ENCODE assay signal across 9 mouse cellular contexts in the genomic region with DNA sequence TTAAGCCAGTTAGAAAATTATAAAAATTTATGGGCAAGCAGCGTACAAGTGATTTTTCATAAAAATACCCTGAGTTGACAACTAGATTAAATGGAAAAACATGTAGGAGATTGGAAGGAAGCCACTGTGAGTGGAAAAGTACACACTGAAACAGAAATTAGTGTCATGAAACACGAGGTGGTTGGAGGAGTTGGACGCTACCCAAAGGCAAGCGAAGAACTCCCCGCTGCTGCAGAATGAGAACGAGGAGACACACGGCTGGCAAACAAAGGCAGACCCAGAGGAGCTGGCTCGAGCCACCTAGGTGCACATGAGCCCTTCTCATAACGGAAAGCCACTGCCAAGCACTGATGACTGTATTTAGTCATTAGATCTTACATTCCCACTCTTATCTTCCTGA.
A peak's percentile ranks its signal among the peaks of the same experiment; 100 is the strongest.
DNase-seq lines count a peak whose midpoint lies in the region; ATAC-seq lines count a peak whose summit lies in the region.
"Had no signal": no experiment of that assay in that cellular context is flagged by ENCODE, and none has a peak within 500 bp of the region (broad histone marks: within the 10 kb centered on the region; RNA-seq: fewer than 3 reads in every experiment).

No protein-coding gene starts in this region.

- no peak overlapping the region for H3K4me2 ChIP-seq in heart, embryonic 12.5 days
- H3K4me2 ChIP-seq: liver, embryonic 13.5 days had no signal

- 75% methylated on average over 9 of the region's 9 CpGs for WGBS in heart, embryonic 12.5 days

- H3K9me3 ChIP-seq in heart, embryonic 12.5 days (replicated peaks), result no peaks in the 10 kb centered on the region
- H3K9me3 ChIP-seq: liver, embryonic 13.5 days had no signal

- H3K36me3 ChIP-seq in heart, embryonic 12.5 days, result no peaks in the 10 kb centered on the region
- H3K36me3 ChIP-seq: liver, embryonic 13.5 days had no signal

- ATAC-seq in heart, embryonic 12.5 days (ENCODE audit: insufficient number of reproducible peaks, low FRiP score), result no peak
- ATAC-seq in erythroid progenitor cell, adult 5-6 weeks (replicated peaks; ENCODE audit: low FRiP score, poor library complexity, severe bottlenecking), result no peak

- 0 out of 2 replicates have a peak, but pooled peaks cover 7% of the 10 kb centered on the region for H3K4me1 ChIP-seq in heart, embryonic 12.5 days (replicated peaks)
- H3K4me1 ChIP-seq: liver, embryonic 13.5 days had no signal

- no peak overlapping the region for H3K9ac ChIP-seq in heart, embryonic 12.5 days
- H3K9ac ChIP-seq: liver, embryonic 13.5 days had no signal

- H3K4me3 ChIP-seq in heart, embryonic 12.5 days, result no peak overlapping the region
- H3K4me3 ChIP-seq: liver, embryonic 13.5 days had no signal

- H3K27me3 ChIP-seq in heart, embryonic 12.5 days (replicated peaks), result no peaks in the 10 kb centered on the region
- H3K27me3 ChIP-seq: liver, embryonic 13.5 days had no signal

- no peak overlapping the region for H3K27ac ChIP-seq in heart, embryonic 12.5 days (ENCODE audit: poor library complexity, severe bottlenecking)
- H3K27ac ChIP-seq: liver, embryonic 13.5 days had no signal

- DNase-seq in heart, adult 11 months, result peak; percentile 95
- DNase-seq in brain, adult 2 months (ENCODE audit: low read depth, low spot score), result peak; percentile 86
- peak; percentile 26 for DNase-seq in gastrocnemius, postnatal 10 days
- peak; percentile 29 to 30 for DNase-seq in layer of hippocampus, postnatal 10 days (ENCODE audit: low spot score in 2 of 2)
- peak; percentile 33 for DNase-seq in ovary, adult 18-20 months (ENCODE audit: low spot score)
- DNase-seq in thymus, postnatal 36 days, result no peak
- DNase-seq: liver, embryonic 13.5 days had no signal

Comparison
In these comparisons a context has a peak if more than half of its experiments do, and no peak if none do; other contexts are left out.
1. DNase-seq: peak in heart, adult 11 months (single experiment), brain, adult 2 months (single experiment), gastrocnemius, postnatal 10 days (single experiment), layer of hippocampus, postnatal 10 days (2 of 2) and ovary, adult 18-20 months (single experiment); none in thymus, postnatal 36 days (0 of 2).